Mouse (Mus musculus) liver, embryonic 14.5 days (tissue): Measurements from ENCODE around the gene Lbhd2.

Experiments
- CTCF ChIP-seq: IDR thresholded peaks from 2 replicates; pipeline ENCODE4 v1.5.1; 2016; ENCODE audit warnings: antibody characterized with exemption, low read depth, control low read depth
- EP300 ChIP-seq: IDR thresholded peaks from 2 replicates; pipeline ENCODE4 v1.6.1; 2016; ENCODE audit warnings: antibody characterized with exemption, low read depth

DNA sequence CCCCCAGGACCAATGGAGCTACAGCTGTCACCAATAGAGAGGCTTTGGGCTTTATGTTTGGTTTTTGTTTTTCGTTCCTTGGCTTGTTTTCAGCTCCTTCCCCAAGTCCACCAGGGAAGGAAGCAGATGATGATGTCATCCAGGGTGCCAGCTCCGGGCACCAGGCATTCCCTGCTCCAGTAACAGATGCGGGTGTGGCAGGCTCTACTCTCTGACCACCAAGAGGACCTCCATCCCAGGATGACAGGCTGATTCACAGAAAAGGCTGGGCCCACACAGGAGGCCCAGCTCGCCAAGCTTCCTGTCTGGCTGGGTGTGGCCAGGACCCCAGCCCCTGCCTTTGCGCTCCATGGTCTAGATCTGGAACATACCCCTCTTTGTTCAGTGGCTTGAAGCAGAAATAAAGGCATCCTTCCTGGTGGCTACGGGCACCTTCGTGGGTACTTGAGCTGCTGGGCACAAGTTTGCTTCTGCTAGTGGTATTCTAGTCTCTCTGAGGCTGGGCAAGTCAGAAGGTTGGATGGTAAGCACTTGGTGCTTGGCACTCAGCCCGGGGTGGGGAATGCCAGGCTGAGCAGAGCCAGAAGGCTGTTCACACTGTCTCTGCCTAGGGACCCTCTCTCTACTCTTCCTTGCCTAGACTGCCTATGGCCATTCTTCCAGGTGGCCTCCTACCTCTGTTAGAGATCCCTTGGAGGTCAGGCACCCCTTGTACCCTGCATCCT is 5.2 kb downstream of the Lbhd2 start:
- TF ChIP-seq CTCF: no peak
- TF ChIP-seq EP300: no peak
